Mouse (Mus musculus): ENCODE measurements around the gene Tpm3. TPM values are rescaled to one million over a fixed set of nuclear protein-coding genes. Genes with fewer than 3 reads are reported as not detected.
A peak's percentile ranks its signal among the peaks of the same experiment; 100 is the strongest.

Tpm3 gene
- polyA plus RNA-seq, 1 experiment: 252 TPM

DNA sequence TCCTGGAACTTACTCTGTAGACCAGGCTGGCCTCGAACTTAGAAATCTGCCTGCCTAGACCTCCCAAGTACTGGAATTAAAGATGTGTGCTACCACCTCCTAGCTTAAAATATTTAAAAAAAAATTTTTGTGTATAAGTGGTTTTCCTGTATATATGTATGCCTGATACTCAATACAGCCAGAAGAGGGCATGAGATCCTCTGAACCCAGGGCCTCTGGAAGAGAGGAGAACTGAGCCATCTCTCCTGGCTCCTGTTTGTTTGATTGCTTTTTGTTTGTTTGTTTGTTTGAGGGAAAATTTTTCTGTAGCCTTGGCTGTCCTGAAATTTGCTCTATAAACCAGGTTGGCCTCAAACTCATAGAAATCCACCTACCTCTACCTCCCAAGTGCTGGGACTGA lies 60.9 kb downstream of the Tpm3 start:
- H3K4me3 ChIP-seq (ENCODE audit: control insufficient read depth, insufficient read depth, low read length): no peak overlapping the region
- DNase-seq: no peak
- no peaks in the 10 kb centered on the region for H3K27me3 ChIP-seq (ENCODE audit: control insufficient read depth, insufficient read depth, low read length)
- H3K36me3 ChIP-seq (ENCODE audit: control insufficient read depth, insufficient read depth, low read length): no peaks in the 10 kb centered on the region
- H3K4me1 ChIP-seq (replicated peaks; ENCODE audit: control insufficient read depth, insufficient read depth, low read length): no peaks in the 10 kb centered on the region
- 98% methylated on average over 1 of the region's 1 CpGs for WGBS
- no peak for TF ChIP-seq CTCF (IDR thresholded peaks at IDR 0.05; ENCODE audit: borderline replicate concordance, control insufficient read depth, extremely low read depth, insufficient read depth, low read length, poor library complexity)
- H3K27ac ChIP-seq (ENCODE audit: control insufficient read depth, insufficient read depth, low read length): no peak overlapping the region

- Histone ChIP-seq H3K36me3 (ENCODE audit: control insufficient read depth, insufficient read depth, low read length) (no peaks in the 10 kb centered on the region), H3K4me1 (replicated peaks; ENCODE audit: control insufficient read depth, insufficient read depth, low read length) (no peaks in the 10 kb centered on the region), H3K27me3 (ENCODE audit: control insufficient read depth, insufficient read depth, low read length) (no peaks in the 10 kb centered on the region), H3K27ac (ENCODE audit: control insufficient read depth, insufficient read depth, low read length) (no peak overlapping the region), H3K4me3 (ENCODE audit: control insufficient read depth, insufficient read depth, low read length) (no peak overlapping the region)
- WGBS: 90% methylated on average over 3 of the region's 3 CpGs
- TF ChIP-seq POLR2A (IDR thresholded peaks at IDR 0.05; ENCODE audit: control insufficient read depth, extremely low read depth, insufficient read depth, low read length, poor library complexity) (no peak), CTCF (IDR thresholded peaks at IDR 0.05; ENCODE audit: borderline replicate concordance, control insufficient read depth, extremely low read depth, insufficient read depth, low read length, poor library complexity) (no peak)
- DNase-seq: no peak
Measured at GRCm38 (mm10) chr3:90134483-90134882, 62.0 kb downstream of the Tpm3 start.

DNA sequence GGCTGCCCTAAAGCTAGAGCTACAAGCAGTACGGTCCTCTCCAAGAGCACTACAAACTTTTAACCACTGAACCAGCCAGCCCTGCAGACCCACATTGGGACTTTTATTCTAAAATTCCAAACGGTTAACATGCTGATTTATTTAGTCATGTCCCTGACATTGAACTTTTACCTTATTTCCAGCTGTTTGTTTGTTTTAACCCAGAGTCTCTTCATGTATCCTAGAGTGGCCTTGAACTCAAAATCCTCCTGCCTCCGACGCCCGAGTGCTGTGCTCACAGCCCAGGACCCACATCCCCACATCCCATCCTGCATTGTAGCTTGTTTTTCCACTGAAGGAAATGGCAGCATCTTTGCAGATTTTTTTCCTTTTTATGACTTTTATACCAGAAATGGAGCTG lies 62.5 kb downstream of the Tpm3 start:
- no peaks in the 10 kb centered on the region for H3K4me1 ChIP-seq (replicated peaks; ENCODE audit: control insufficient read depth, insufficient read depth, low read length)
- no peak for DNase-seq
- H3K27me3 ChIP-seq (ENCODE audit: control insufficient read depth, insufficient read depth, low read length): no peaks in the 10 kb centered on the region
- TF ChIP-seq POLR2A (IDR thresholded peaks at IDR 0.05; ENCODE audit: control insufficient read depth, extremely low read depth, insufficient read depth, low read length, poor library complexity) (no peak), CTCF (IDR thresholded peaks at IDR 0.05; ENCODE audit: borderline replicate concordance, control insufficient read depth, extremely low read depth, insufficient read depth, low read length, poor library complexity) (no peak)
- WGBS: 94% methylated on average over 5 of the region's 5 CpGs
- H3K4me3 ChIP-seq (ENCODE audit: control insufficient read depth, insufficient read depth, low read length): no peak overlapping the region
- H3K36me3 ChIP-seq (ENCODE audit: control insufficient read depth, insufficient read depth, low read length): no peaks in the 10 kb centered on the region
- H3K27ac ChIP-seq (ENCODE audit: control insufficient read depth, insufficient read depth, low read length): no peak overlapping the region

DNA sequence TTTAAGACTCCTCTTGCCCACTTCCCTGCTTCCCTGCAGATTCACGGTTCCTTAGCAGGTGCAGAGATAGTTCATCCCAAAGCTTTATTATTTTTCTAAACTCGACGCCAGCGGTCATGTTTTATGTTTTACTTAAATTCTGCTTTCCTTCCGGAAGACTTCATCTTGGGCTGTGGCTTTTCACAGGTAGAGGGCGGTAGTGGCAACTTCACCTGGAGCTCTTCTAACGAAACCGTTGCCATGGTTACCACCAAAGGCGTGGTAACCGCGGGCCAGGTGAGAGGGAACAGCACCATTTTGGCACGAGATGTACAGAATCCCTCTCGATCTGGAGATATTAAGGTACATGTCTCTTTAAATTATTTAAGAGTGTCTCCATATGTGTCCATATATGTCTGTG lies 64.2 kb downstream of the Tpm3 start:
- Histone ChIP-seq H3K27me3 (ENCODE audit: control insufficient read depth, insufficient read depth, low read length) (no peaks in the 10 kb centered on the region), H3K36me3 (ENCODE audit: control insufficient read depth, insufficient read depth, low read length) (no peaks in the 10 kb centered on the region), H3K27ac (ENCODE audit: control insufficient read depth, insufficient read depth, low read length) (no peak overlapping the region), H3K4me1 (replicated peaks; ENCODE audit: control insufficient read depth, insufficient read depth, low read length) (no peaks in the 10 kb centered on the region), H3K4me3 (ENCODE audit: control insufficient read depth, insufficient read depth, low read length) (no peak overlapping the region)
- peak; percentile 9 for DNase-seq
- TF ChIP-seq CTCF (IDR thresholded peaks at IDR 0.05; ENCODE audit: borderline replicate concordance, control insufficient read depth, extremely low read depth, insufficient read depth, low read length, poor library complexity): no peak
- no peak for TF ChIP-seq POLR2A (IDR thresholded peaks at IDR 0.05; ENCODE audit: control insufficient read depth, extremely low read depth, insufficient read depth, low read length, poor library complexity)
- WGBS: 65% methylated on average over 13 of the region's 13 CpGs

DNA sequence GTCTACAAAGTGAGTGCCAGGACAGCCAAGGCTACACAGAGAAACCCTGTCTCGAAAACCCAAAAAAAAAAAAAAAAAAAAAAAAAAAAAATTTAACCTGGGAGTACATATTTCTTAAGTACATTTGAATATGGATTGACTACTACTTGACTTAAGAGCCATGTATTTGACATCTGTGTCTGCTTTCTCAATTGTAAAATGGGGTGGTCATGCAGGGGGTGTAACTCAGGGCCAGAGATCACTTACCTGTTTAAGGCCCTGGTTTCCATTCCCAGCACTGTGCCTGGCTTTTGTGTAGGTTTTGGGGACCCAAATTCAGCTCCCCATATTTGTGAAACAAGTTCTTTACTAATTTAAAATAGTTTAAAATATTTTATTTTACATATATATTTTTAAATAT lies 65.2 kb downstream of the Tpm3 start:
- WGBS: 78% methylated on average over 1 of the region's 1 CpGs
- H3K36me3 ChIP-seq (ENCODE audit: control insufficient read depth, insufficient read depth, low read length): no peaks in the 10 kb centered on the region
- no peaks in the 10 kb centered on the region for H3K4me1 ChIP-seq (replicated peaks; ENCODE audit: control insufficient read depth, insufficient read depth, low read length)
- DNase-seq: no peak
- no peak overlapping the region for H3K27ac ChIP-seq (ENCODE audit: control insufficient read depth, insufficient read depth, low read length)
- H3K4me3 ChIP-seq (ENCODE audit: control insufficient read depth, insufficient read depth, low read length): no peak overlapping the region
- TF ChIP-seq CTCF (IDR thresholded peaks at IDR 0.05; ENCODE audit: borderline replicate concordance, control insufficient read depth, extremely low read depth, insufficient read depth, low read length, poor library complexity) (no peak), POLR2A (IDR thresholded peaks at IDR 0.05; ENCODE audit: control insufficient read depth, extremely low read depth, insufficient read depth, low read length, poor library complexity) (no peak)
- H3K27me3 ChIP-seq (ENCODE audit: control insufficient read depth, insufficient read depth, low read length): no peaks in the 10 kb centered on the region

DNA sequence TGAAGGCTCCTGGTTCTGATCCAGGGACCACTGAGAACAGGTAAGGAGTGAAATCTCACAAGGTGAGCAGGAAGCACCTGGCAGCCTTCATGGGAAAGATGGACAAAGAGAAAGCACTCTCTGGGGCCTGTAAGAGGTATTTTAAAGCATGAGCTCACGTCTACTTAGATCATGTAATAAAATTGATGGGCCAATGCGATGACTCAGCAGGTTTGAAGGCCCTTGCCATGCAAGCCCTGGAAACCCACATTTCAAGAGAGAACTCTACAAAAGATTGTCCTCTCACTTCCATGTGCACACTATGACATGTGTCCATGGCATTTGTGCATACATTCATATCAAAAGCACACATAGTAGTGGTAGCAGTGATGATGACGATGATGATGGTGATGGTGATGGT lies 67.5 kb downstream of the Tpm3 start:
- Histone ChIP-seq H3K27ac (ENCODE audit: control insufficient read depth, insufficient read depth, low read length) (no peak overlapping the region), H3K36me3 (ENCODE audit: control insufficient read depth, insufficient read depth, low read length) (no peaks in the 10 kb centered on the region), H3K4me3 (ENCODE audit: control insufficient read depth, insufficient read depth, low read length) (no peak overlapping the region), H3K4me1 (replicated peaks; ENCODE audit: control insufficient read depth, insufficient read depth, low read length) (no peaks in the 10 kb centered on the region), H3K27me3 (ENCODE audit: control insufficient read depth, insufficient read depth, low read length) (no peaks in the 10 kb centered on the region)
- no peak for DNase-seq
- TF ChIP-seq CTCF (IDR thresholded peaks at IDR 0.05; ENCODE audit: borderline replicate concordance, control insufficient read depth, extremely low read depth, insufficient read depth, low read length, poor library complexity): no peak
- TF ChIP-seq POLR2A (IDR thresholded peaks at IDR 0.05; ENCODE audit: control insufficient read depth, extremely low read depth, insufficient read depth, low read length, poor library complexity): no peak
- 93% methylated on average over 3 of the region's 3 CpGs for WGBS

GRCm38 (mm10) chr3:90145461-90145860 lies 73.0 kb downstream of the Tpm3 start:
- H3K4me1 ChIP-seq (replicated peaks; ENCODE audit: control insufficient read depth, insufficient read depth, low read length): no peaks in the 10 kb centered on the region
- WGBS: 79% methylated on average over 3 of the region's 3 CpGs
- TF ChIP-seq POLR2A (IDR thresholded peaks at IDR 0.05; ENCODE audit: control insufficient read depth, extremely low read depth, insufficient read depth, low read length, poor library complexity) (no peak), CTCF (IDR thresholded peaks at IDR 0.05; ENCODE audit: borderline replicate concordance, control insufficient read depth, extremely low read depth, insufficient read depth, low read length, poor library complexity) (no peak)
- H3K4me3 ChIP-seq (ENCODE audit: control insufficient read depth, insufficient read depth, low read length): no peak overlapping the region
- H3K36me3 ChIP-seq (ENCODE audit: control insufficient read depth, insufficient read depth, low read length): no peaks in the 10 kb centered on the region
- no peak overlapping the region for H3K27ac ChIP-seq (ENCODE audit: control insufficient read depth, insufficient read depth, low read length)
- no peaks in the 10 kb centered on the region for H3K27me3 ChIP-seq (ENCODE audit: control insufficient read depth, insufficient read depth, low read length)
- no peak for DNase-seq
